Mouse (Mus musculus): ENCODE results near the gene Adam10. TPM values are rescaled to one million over a fixed set of nuclear protein-coding genes. Genes with fewer than 3 reads are reported as not detected.

Adam10 gene
- polyA plus RNA-seq, 1 experiment, result 21.7 TPM

DNA sequence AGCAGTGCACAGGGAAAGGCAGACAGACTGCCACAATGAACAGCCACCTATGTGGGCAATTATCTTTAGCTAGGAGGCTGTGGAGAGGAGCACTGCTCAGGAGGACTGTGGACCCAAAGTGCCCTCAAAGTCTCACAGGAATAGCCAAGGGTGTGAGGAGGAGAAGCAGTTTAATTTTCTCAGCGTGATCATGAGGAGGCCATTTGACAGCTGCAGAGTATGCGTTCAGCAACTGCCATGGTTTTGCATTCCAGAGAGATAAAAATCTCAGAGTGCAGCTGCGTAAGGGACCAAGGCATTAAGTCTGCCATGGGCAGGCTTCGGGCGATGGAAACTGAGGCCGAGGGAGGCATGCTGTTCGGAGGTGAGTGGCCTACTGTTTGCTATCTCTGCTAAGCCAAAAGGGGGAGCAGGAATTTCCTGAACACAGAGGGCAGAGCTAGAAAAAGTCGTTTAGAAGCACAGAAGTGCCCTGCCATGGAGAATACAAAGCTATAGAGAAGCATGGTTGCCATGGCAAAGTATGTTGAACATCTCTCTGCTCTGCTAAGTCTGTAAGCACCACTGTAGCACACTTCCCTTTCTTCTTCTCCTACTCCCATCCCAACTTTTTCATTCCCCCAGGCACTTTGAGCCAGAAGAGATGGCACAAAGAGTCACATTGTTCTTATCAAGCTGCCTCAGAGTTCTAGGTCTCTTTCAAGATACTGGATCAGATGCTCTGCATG lies 122.0 kb downstream of the Adam10 start:
- no peak overlapping the region for H3K4me3 ChIP-seq (replicated peaks; ENCODE audit: extremely low read depth, low read depth, low read length)
- no peak for DNase-seq
- H3K4me1 ChIP-seq (ENCODE audit: control insufficient read depth, insufficient read depth, low read length), result no peaks in the 10 kb centered on the region
- 46% methylated on average over 8 of the region's 8 CpGs for WGBS
- TF ChIP-seq CTCF (IDR thresholded peaks at IDR 0.05; ENCODE audit: insufficient read depth, low read length), result no peak
- TF ChIP-seq POLR2A (IDR thresholded peaks at IDR 0.05; ENCODE audit: borderline replicate concordance, extremely low read depth, low read depth, low read length), result no peak

DNA sequence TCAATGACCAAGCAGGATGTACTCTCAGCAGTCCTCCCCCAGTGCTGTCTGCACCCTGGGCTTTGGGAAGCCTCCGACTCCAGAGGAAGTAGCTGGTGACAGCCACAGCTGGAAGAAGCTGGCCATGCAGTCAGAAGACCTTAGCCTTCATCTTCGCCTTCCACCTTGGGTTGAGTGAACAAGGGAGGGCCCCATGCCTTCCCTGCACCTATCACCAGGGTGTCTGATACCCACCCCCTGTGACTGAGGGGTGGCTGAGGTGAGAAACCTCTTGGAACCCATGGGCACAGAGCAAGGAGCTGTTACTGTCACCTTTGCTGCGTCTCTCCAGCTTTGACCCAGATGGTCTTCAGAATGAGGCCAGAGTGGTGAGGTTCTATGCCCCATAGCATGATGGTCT lies 123.0 kb downstream of the Adam10 start:
- DNase-seq, result no peak
- Histone ChIP-seq H3K4me3 (replicated peaks; ENCODE audit: extremely low read depth, low read depth, low read length) (no peak overlapping the region), H3K4me1 (ENCODE audit: control insufficient read depth, insufficient read depth, low read length) (no peaks in the 10 kb centered on the region)
- TF ChIP-seq POLR2A (IDR thresholded peaks at IDR 0.05; ENCODE audit: borderline replicate concordance, extremely low read depth, low read depth, low read length) (no peak), CTCF (IDR thresholded peaks at IDR 0.05; ENCODE audit: insufficient read depth, low read length) (no peak)
- WGBS, result 74% methylated on average over 3 of the region's 3 CpGs

DNA sequence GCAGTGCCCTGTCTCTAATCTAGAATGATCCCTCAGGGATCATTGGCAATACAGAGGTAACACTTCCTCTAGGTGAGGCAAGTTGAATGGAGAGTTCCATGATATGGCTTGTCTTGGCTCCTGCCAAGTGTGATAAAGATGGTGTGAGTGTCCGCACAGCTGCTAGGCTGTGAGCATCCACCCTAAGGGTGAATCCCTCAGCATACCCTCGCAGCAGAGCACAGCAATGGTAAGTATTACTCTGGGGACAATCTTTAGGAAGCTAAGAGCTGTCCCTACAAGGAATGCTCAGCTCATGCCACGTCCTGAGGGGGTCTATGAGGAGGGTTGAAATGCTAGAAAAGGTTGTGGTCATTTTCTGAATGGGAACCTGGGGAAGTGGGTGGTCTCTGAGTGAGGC lies 124.0 kb downstream of the Adam10 start:
- Histone ChIP-seq H3K4me3 (replicated peaks; ENCODE audit: extremely low read depth, low read depth, low read length) (no peak overlapping the region), H3K4me1 (ENCODE audit: control insufficient read depth, insufficient read depth, low read length) (no peaks in the 10 kb centered on the region)
- WGBS, result 86% methylated on average over 3 of the region's 3 CpGs
- no peak for DNase-seq
- TF ChIP-seq CTCF (IDR thresholded peaks at IDR 0.05; ENCODE audit: insufficient read depth, low read length) (no peak), POLR2A (IDR thresholded peaks at IDR 0.05; ENCODE audit: borderline replicate concordance, extremely low read depth, low read depth, low read length) (no peak)

DNA sequence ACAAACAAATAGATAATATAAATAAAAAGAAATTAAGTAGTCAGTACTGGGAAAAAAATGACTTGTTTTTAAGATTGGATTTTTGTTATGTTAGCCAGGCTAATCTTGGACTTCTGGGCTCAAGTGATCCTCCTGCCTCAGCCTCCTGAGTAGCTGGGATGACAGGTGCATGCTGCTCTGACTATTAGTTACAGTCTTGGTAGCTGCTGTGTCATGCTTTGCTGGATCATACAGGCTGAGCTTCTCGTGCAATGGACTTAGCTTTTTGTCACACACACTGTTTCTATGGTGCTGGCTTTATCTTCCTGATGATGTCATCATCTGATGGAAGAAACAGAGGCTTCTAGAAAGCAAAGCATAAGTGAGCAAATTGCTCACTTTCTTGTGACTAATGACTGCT lies 127.3 kb downstream of the Adam10 start:
- WGBS, result 51% methylated on average over 1 of the region's 1 CpGs
- DNase-seq, result no peak
- no peak overlapping the region for H3K4me3 ChIP-seq (replicated peaks; ENCODE audit: extremely low read depth, low read depth, low read length)
- H3K4me1 ChIP-seq (ENCODE audit: control insufficient read depth, insufficient read depth, low read length), result no peaks in the 10 kb centered on the region
- TF ChIP-seq CTCF (IDR thresholded peaks at IDR 0.05; ENCODE audit: insufficient read depth, low read length), result no peak
- TF ChIP-seq POLR2A (IDR thresholded peaks at IDR 0.05; ENCODE audit: borderline replicate concordance, extremely low read depth, low read depth, low read length), result no peak

DNA sequence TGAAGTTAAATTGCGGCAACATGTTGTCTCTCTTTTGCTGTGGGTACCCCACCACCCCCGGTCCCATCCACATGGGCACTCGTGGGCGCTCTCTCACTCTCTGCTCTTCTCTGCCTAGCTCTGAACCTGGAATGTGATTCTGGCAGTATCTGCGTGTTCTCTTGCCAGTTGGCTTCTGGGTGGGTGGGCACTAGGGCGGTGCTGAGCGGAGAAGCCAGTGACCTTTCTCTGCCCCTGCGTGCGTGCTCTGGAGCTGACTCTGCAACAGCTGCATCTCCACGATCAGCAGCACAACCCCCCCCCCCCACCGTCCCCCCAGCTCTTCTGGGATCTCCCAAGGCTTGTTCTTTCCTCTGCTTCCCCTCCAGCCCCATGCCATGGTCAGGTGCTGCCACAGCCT lies 128.9 kb downstream of the Adam10 start:
- TF ChIP-seq POLR2A (IDR thresholded peaks at IDR 0.05; ENCODE audit: borderline replicate concordance, extremely low read depth, low read depth, low read length), result no peak
- no peak for TF ChIP-seq CTCF (IDR thresholded peaks at IDR 0.05; ENCODE audit: insufficient read depth, low read length)
- no peak for DNase-seq
- 67% methylated on average over 11 of the region's 11 CpGs for WGBS
- H3K4me1 ChIP-seq (ENCODE audit: control insufficient read depth, insufficient read depth, low read length), result no peaks in the 10 kb centered on the region
- H3K4me3 ChIP-seq (replicated peaks; ENCODE audit: extremely low read depth, low read depth, low read length), result no peak overlapping the region

DNA sequence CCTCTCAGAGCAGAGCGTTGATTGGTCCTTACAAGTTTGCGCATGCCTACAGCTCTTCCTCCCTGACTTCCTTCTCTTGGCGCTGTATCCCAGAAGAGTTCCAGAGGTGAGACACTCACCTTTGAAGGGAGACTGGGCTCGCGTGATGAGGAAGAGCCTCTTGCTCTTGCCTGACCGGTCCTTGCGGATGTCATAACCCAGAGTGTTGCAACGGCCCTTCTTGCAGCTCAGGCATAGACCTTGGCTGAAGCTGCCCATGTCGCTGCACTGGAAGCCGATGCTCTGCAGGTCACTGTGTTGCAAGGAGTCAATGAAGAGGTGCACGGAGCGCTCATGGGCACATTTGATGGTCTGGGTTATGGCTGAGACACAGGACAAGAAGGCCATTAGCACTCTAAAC lies 133.8 kb downstream of the Adam10 start:
- TF ChIP-seq POLR2A (IDR thresholded peaks at IDR 0.05; ENCODE audit: borderline replicate concordance, extremely low read depth, low read depth, low read length) (no peak), CTCF (IDR thresholded peaks at IDR 0.05; ENCODE audit: insufficient read depth, low read length) (no peak)
- DNase-seq, result no peak
- WGBS, result 88% methylated on average over 12 of the region's 12 CpGs

DNA sequence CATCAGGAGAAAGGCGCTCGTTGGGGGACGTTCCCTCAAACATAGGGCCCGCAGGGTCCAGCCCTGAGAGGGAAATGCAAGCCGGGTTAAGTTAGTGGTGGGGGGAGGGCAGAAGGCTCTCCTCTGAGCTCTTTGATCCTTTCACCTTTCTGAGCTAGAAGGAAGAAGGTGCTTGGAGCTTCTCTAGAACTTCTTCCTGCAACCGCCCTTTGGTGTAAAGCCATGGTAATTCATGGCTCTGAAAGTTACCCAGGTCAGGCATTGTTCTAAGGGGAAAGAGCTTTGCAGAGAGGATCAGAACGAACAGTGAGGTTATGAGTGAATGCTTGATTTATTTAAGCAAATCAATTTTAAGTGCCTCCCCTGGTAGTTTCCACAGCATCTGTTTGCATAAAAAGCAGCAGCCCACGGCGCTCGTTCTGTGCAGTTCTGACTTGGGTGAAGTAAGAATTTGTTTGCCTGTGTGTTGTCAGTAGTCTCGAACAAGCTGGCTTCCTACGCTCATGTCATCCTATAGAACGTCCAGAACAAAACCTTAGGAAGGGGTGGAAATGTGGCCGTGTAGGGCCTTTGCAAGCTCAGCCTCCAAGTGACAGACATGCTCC lies 138.0 kb downstream of the Adam10 start:
- 81% methylated on average over 14 of the region's 14 CpGs for WGBS

More for the DNA sequence above, 133.8 kb downstream of the Adam10 start:
- H3K4me1 ChIP-seq (ENCODE audit: control insufficient read depth, insufficient read depth, low read length), result no peaks in the 10 kb centered on the region
- H3K4me3 ChIP-seq (replicated peaks; ENCODE audit: extremely low read depth, low read depth, low read length), result no peak overlapping the region

DNA sequence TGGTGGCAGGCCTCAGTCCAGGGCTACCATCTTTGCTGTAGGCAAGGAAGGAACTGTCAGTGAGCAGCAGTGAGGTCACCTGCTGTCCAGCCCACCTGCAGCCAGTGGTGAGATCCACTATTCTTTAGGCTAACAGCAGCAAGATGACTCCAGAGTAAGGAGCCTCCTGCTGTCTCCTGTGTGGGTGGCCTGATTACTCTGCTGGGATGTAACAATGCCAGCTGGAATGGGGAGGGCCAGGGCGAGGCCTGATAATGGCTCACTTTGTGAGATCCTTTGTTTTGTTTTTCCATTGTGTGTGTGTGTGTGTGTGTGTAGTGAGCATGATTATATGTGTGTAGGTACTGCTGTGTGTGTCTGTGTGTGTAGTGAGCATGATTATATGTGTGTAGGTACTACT lies 138.6 kb downstream of the Adam10 start:
- DNase-seq, result no peak
- Histone ChIP-seq H3K4me3 (replicated peaks; ENCODE audit: extremely low read depth, low read depth, low read length) (no peak overlapping the region), H3K4me1 (ENCODE audit: control insufficient read depth, insufficient read depth, low read length) (no peaks in the 10 kb centered on the region)
- TF ChIP-seq CTCF (IDR thresholded peaks at IDR 0.05; ENCODE audit: insufficient read depth, low read length) (no peak), POLR2A (IDR thresholded peaks at IDR 0.05; ENCODE audit: borderline replicate concordance, extremely low read depth, low read depth, low read length) (no peak)
- WGBS, result 58% methylated on average over 1 of the region's 1 CpGs

More for the DNA sequence above, 138.0 kb downstream of the Adam10 start:
- no peaks in the 10 kb centered on the region for H3K4me1 ChIP-seq (ENCODE audit: control insufficient read depth, insufficient read depth, low read length)
- no peak for TF ChIP-seq CTCF (IDR thresholded peaks at IDR 0.05; ENCODE audit: insufficient read depth, low read length)
- TF ChIP-seq POLR2A (IDR thresholded peaks at IDR 0.05; ENCODE audit: borderline replicate concordance, extremely low read depth, low read depth, low read length), result no peak
- no peak overlapping the region for H3K4me3 ChIP-seq (replicated peaks; ENCODE audit: extremely low read depth, low read depth, low read length)
- no peak for DNase-seq

DNA sequence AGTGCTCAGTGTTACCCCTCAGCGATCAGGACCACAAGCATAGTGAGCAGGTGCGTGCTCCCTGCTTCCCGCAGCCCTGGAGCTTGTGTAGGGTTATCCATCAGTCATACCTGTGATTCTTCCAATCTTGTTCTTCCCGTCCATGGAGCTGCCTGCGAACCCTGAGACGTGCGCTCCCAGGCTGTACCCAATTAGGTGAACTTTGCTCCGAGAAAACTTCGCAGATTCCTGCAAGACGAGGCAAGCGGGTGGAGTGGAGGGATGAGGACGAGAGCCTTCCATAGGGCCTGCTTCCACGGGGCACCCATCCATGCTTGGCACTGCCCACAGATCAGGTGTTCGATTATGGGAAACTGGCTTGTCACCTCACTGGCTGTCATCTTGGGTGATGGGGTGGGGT lies 139.9 kb downstream of the Adam10 start:
- no peak for DNase-seq
- 86% methylated on average over 14 of the region's 14 CpGs for WGBS
- H3K4me3 ChIP-seq (replicated peaks; ENCODE audit: extremely low read depth, low read depth, low read length), result no peak overlapping the region
- no peaks in the 10 kb centered on the region for H3K4me1 ChIP-seq (ENCODE audit: control insufficient read depth, insufficient read depth, low read length)
- TF ChIP-seq POLR2A (IDR thresholded peaks at IDR 0.05; ENCODE audit: borderline replicate concordance, extremely low read depth, low read depth, low read length), result no peak

DNA sequence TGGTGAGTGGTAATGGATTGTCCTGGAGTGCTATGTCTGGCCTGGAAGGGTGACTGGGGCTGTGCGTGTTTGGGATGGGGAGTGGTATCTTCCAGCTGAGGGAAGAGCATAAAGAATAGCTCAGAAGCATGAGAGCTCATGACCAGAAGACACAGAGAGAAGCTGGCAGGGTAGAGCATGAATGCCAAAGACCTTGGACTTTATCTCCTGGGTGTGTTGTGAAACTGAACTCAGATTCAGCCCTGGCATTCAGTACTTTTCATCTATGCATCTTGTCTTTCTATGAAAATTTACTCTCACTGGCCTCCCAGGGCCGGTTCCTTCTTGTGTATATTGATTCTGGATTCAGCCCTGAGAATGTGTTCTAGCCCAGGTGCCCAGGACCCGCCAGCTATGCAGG lies 145.3 kb downstream of the Adam10 start:
- Histone ChIP-seq H3K4me3 (replicated peaks; ENCODE audit: extremely low read depth, low read depth, low read length) (no peak overlapping the region), H3K4me1 (ENCODE audit: control insufficient read depth, insufficient read depth, low read length) (no peaks in the 10 kb centered on the region)
- WGBS, result 83% methylated on average over 3 of the region's 3 CpGs
- no peak for DNase-seq
- no peak for TF ChIP-seq POLR2A (IDR thresholded peaks at IDR 0.05; ENCODE audit: borderline replicate concordance, extremely low read depth, low read depth, low read length)
- no peak for TF ChIP-seq CTCF (IDR thresholded peaks at IDR 0.05; ENCODE audit: insufficient read depth, low read length)
